Mouse (Mus musculus) right cerebral cortex, postnatal 14 days (tissue): ENCODE measurements around the gene 1700024P04Rik.

Experiments used
- DNase-seq: peaks from one replicate; pipeline ENCODE4 v3.0.0; 2022

1700024P04Rik gene

DNA sequence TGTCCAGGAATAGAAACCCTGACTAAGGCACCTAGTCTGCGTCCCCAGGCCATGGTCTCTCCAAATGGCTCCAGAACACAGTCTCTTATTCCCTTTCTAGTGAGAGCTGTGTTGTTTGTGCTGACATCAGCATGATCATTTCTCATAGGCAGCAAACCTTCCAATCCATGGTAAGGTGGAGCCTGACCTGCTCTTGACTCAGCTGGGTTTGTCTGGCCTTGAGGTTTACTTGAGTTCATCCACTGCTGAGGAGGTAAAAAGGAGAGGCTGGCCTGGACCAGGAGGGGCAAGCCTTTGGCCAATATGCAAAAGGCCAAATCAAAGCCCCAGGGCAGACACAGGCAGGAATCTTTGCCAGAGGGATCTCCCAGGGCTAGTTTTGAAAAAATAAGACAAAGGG, 20.8 kb downstream of the 1700024P04Rik start:
- no peak for DNase-seq

DNA sequence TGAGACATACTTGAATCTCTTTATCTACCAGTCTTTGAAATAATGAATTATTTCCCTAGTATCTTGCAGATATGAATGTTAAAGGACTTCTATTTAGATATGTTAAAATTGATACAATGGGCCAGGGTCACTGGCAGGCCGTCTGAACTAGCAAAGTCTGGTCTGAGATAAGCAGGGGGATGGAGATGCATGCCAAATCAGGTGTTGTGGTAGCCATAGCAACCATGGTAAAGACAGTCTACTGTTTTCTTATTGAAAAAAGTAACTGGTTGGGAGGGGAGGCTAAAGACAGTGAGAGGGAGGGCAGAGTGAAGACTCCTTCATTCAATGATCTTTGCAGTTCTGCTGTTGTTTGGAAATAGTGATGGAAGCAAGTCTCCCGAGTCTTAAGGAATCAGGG, 26.2 kb downstream of the 1700024P04Rik start:
- no peak for DNase-seq

DNA sequence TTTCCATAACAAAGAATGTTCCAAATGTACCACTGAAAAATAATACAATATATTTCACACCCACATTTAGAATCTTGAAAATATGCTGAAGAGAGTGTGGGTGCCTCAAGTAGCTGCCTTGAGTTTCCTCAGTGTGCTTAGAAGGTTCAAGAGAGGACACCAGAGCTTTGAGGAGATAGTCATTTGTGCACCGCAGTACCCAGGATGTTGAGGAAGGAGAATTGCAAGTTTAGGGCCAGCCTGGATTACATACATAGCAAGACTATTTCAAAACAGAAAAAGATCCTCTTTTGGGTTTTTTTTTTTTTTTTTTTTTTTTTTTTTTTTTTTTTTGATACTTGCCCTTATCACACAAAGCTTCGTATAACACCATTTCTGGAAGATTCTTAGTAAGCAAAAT, 28.2 kb downstream of the 1700024P04Rik start:
- no peak for DNase-seq

DNA sequence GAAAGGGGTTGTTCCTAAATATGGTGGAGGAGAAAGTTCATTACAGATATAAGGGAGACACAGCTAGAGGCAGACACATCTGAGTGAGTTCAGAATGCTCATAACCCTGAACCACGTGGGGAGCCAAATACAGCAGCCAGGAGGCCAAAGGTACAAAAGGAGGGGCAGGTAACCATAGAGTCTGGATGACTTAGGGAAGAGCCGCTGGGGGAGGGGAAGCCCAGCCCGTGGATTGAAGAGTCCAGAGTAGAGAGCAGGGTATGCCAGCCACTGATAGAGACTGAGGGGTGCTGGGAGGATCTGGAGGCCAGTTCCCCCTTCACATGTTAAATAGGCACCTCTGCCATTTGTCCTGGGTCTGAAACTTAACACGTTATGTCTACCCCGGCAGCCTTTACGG, 28.7 kb downstream of the 1700024P04Rik start:
- no peak for DNase-seq

DNA sequence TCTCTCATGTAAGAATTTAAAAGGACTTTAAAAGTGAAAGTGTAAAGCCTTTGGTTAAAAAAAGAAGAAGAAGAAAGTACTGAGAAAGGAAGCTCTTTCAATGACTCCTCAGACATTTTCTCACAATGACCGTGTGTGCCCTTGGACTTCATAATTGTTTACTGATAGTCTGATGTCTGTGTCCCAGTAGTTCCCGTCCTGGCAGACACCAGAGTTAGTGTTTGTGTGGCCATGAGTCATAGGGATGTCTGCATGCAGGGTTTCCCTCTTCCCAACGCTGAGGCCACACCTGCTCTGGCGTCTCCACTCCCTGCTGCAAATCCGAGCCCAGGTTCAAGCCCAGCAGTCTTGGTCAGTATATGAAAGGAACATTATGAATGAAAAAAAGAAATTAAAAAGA, 29.1 kb downstream of the 1700024P04Rik start:
- no peak for DNase-seq

DNA sequence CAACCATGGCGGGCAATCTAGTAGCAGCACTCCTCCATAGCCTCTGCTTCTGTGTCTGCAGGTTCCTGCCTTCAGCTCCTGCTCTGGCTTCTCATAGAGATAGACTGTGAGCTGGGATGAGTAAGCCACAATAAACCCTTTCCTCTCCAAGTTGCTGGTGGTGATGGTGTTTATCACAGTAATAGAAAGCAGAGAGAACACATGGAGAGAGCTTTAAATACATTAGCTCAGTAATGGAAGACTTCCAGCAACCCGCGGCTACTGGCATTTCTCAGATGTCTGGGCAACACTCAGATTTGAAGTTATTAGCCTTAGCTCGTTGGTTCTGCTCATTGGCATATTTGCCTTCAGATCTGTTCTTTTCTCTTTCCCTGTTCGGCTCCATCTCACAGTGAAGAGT, 30.5 kb downstream of the 1700024P04Rik start:
- DNase-seq, result peak; percentile 18

DNA sequence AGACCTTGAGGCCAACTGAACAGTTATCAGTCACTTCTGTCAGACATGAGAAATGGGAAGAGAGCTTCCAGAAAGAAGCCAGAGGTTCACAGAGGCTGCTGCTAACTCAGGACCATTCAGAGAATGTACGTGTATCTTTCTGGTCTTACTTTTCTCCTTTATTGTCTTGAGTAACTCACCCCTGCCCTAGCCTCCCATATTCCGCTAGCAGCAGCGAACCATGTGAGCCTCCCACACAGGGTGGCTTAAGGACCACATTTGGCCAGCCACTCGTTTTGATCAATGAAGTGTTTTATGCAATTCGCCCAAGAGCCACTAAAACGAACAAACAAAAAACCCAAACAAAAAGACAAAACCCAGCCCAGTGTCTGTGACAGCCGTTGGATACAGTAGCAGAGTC, 32.4 kb downstream of the 1700024P04Rik start:
- DNase-seq, result no peak

DNA sequence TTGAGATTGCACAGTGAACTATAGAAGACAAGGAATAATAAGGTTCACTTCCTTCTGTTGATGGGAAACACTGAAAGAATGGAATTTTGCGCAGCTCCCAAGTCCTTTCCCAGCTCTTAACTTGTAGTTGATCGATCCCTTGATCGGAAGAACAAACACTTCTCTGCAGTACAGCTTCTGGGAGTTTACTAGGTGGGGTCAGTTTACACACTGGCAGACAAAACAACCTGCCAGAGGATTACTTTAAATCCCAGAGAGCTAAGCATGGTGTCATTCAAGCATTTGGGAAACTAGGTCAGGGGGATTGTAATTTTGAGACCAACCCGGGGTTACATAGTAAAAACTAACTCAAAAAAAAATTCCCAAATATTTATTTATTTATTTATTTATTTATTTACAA, 36.2 kb downstream of the 1700024P04Rik start:
- DNase-seq, result no peak

DNA sequence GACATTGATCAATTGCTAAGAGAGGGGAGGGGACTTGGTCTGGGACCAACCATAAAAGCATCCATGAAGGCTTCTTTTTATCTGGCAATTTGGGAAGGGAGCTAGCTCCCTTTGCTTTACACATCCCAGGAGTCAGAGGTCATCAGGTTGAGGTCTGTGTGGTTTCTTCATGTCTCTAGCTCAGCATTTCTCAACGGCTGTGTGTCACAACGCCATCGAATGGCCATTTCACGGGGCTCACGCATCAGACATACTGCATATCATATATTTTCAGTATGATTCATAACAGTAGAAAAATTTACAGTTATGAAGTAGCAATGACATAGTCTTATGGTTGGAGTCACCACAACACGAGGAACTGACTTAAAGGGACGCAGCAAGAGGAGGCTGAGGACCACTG, 37.9 kb downstream of the 1700024P04Rik start:
- DNase-seq, result no peak

DNA sequence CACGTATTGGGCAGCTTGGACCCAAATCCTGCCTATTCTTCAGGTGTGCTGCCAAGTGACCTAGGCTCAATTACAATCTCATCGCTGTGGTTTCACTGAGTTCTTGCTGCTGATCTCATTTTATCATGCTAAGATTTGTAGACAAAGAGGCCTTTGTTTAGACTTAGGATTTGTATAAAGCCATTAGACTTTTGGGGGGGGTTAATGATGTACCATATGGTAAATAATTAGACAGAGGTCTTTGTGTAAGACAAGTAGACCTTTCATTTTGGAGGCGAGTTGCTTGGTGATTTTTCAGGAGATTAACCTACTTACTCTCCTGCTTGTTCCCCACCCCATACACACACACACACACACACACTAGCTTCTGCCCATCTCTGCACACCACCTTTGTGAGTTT, 38.5 kb downstream of the 1700024P04Rik start:
- DNase-seq, result no peak

DNA sequence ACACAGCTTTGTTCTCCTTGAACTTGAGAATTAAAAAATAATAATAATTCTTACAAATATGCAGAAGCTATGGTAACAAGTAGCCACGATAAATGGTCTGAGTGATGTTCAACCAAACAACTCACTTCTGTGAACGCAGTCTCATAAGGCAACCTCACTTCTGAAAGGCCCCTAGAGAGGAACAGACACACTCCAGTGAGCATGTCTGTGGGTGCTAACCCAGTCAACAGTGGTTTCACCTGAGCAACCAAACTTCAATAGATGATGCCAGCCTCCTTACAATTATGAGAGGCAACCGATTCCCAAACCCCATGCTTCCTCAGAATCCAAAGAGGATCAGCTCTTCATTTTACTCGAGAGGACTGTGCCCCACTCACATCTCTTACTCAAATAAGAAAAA, 39.0 kb downstream of the 1700024P04Rik start:
- DNase-seq, result no peak

DNA sequence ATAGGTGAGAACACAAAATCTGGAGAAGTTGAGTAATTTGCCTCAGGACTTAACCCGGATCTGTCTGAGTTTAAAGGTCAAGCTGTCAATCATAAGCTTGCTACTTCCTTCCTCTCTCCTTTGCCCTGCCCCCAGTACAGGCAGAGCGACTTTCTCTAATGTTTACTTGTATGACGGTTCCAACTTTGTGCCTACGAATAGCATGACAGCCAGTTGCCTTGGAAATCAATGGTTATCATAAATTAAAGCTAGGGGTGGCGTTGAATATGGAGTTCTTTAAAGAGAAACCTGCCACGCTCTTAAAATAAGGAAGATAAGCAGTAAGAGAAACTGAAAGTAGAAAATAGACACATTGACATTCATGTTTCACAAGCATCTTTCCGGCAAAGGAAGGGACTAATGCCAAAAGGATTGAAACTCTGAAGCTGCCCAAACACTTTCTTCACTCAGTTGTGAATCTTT, 39.7 kb downstream of the 1700024P04Rik start:
- DNase-seq, result no peak

DNA sequence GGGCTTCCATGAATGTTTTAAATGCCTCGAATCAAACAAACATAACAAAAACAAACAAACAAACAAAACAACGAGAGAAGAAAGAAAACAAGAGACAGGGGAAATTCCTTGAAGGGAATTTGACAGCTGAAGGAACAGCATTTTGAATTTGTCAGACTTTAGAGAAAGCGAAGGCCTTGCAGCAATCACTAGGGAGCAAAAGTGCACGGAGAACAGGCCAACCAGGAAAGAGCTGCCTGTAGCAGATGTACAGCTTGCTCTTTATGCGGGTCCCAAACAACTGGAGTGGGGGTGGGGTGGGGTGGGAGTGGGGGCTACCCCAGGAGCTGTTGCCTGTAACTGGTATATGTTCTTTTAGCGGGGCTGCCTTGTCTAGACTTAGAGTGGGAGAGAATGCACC, 42.0 kb downstream of the 1700024P04Rik start:
- DNase-seq, result no peak

DNA sequence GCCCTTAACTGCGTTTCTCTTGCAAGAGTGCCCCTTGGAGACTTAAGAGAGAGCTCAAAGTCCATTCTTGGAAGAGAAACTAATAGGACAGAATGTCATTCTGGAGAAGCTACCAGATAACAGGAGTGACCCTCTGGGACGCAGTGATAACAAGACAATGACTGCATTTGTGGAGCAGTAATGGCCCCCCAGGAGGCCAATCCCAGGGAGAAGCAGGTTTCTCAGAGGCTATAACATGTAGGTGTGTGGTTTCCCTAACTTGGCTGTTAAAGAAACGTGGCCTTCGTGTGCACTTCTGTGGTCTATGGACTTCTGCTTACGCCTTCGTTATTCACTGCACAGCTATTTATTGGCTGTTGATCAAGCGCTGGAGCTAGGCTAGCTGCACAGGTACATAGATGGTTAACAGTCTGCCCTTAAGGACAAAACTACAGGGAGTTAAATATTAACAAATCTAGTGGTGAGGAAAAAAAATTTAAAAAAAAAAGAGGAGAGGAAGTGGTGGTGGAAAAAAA, 42.5 kb downstream of the 1700024P04Rik start:
- DNase-seq, result no peak

DNA sequence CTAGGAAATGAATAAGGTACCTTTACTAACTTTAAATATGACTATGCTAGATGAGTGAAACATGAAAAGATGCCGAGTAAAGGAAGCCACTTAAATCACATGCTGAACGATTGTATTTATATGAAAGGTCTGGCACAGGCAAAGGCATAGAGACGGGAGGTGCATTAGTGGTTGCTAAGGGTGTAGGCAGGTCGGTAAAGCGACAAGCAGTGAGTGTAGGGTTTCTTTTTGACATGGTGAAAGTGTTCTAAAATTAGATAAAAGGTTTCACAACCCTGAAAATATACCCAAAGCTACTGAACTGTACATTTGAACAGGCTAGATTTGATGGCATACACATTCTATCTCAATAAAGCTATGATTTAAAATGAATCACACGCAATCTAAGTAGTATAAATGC, 47.3 kb downstream of the 1700024P04Rik start:
- DNase-seq, result no peak
